Mouse (Mus musculus) cerebellum, adult (tissue): ENCODE measurements at regions not wholly inside any gene's neighbourhood (a gene's known extent, or its start where the extent isn't known, plus 50 kb on each side); places are given as distances from the start of the nearest gene placed in this dataset.

Experiments
- ATAC-seq: cut with Nextera tagmentation; 2 replicates; pipeline ENCODE4 v1.9.2; 2017; ENCODE audit warnings: mild to moderate bottlenecking, moderate library complexity, mixed read lengths; ENCODE audit not compliant: insufficient number of reproducible peaks, low FRiP score, low TSS enrichment

GRCm38 (mm10) chr8:49043236-49043635 is 199.5 kb upstream of the Tenm3 start:
- no peak for ATAC-seq

DNA sequence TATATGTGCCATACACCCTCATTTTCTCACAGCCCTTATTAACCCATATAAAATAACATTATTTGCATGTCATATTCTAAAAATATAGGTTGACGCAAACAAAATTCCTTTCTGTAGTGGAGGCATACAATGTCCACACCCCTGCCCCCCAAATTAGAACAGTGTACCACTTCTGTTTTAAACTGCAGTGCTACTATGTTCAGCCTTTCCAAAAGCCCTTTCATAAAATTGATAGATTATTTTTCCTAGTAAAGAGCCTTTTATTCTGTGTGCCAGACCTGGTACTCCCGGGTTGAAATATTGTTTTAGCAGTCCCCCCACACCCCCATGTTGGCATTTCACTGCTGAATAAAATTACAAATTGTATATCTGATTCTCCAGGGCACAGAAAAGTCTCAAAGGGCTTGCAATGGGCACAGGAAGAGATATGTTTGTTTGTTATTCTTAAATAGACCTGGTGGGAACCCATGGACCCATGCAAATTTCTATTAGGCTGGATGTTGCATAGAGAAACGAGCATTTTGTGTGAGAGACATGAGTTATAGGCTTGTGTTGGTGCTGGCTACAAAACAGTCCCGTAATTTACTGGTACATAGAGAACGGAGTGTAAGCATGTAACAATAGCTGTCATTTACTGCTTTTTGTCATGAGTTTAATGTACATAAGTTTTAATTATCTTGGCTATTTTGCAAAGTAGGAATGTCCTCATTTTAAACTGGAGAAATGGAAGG is 192.4 kb upstream of the Tenm3 start:
- ATAC-seq, result no peak

- ATAC-seq, result no peak
Observed at GRCm38 (mm10) chr8:49035519-49035918, 191.8 kb upstream of the Tenm3 start.

DNA sequence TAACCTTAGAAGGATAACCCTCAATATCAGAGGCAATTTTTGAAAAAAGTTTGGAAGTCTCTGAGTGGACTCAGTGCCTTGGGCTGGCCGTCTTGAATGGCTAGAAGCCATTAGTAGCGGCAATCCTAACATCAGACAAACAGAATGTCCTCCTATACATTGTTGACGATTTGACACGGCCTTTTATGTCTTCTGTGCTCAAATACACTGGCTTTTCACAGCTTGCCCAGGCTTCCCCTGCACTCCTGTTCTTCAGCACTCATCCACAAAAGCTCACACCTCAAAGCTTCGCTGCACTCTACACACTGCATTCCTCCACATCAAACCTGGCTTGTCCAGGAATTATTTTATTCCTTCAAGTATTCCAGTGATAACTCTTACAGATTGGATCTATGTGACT is 186.5 kb upstream of the Tenm3 start:
- ATAC-seq, result no peak

DNA sequence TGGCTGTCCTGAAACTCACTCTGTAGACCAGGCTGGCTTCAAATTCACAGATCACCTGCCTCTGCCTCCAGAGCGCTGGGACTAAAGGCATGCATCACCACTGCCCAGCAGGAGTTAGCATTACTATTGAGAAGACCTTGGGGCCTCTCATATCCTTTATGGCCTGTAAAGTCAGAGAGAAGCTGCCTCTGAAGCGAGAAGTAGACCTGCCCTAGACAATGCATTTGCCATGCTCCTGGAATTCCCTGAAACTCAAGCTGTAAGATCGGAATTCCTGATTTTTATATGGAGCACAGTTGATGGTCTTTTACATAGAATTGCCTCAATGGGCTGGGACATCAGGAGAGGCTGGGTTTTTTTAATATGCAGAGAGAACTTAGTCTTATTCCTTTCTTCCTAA is 174.0 kb upstream of the Tenm3 start:
- no peak for ATAC-seq

DNA sequence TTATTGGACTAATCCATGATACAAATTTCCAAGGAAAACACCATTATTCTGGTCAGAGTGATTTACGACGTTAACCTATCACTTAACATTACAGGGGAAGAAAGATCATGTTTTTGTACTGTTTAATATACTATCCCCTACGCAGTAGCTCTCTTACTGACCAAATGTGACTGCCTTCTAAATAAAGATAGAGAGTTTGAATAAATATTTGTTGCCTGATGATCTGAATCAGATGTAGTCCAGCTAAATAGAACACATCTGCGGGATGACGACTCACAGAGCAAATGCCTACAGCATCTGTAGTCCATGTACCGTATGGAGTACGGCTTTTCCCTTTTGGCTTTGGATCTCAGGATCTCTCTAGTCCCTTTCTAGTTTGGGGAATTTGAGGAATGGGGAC is 171.9 kb upstream of the Tenm3 start:
- ATAC-seq, result no peak

- no peak for ATAC-seq
Observed at GRCm38 (mm10) chr8:49015200-49015599, 171.4 kb upstream of the Tenm3 start.

DNA sequence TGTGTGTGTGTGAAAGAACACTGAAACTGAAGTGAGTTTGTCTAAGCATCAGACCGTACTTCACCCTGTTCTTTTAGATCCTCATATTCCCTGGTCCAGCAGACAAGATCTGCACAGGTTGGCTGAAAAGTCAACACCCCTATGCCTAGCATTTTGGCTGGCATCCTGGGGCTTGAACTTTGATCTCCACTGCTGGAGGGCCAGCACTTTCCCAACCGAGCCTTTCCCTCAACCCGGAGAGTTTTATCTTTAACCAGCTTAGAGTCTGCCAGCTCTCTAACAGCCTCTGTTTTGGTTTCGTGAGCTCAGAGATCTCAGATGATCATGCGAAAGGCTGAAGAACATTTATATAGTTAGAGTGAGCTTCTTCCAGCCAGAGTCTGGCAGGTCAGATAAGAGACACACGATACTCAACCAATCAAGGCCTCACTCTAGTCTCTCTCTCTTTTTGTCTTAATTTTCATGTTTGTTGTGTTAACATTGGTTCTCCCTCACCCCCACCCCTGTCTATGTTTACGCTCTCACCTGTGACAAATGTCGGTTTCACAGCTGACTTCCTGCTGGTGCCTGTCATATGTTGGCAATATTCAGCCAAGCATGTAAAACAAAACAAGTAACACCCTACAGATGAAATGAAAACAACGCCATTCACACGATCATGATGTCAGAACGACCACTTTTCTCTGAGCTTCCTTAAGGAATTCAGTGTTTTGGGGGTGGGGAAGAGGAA is 162.7 kb upstream of the Tenm3 start:
- ATAC-seq, result no peak

DNA sequence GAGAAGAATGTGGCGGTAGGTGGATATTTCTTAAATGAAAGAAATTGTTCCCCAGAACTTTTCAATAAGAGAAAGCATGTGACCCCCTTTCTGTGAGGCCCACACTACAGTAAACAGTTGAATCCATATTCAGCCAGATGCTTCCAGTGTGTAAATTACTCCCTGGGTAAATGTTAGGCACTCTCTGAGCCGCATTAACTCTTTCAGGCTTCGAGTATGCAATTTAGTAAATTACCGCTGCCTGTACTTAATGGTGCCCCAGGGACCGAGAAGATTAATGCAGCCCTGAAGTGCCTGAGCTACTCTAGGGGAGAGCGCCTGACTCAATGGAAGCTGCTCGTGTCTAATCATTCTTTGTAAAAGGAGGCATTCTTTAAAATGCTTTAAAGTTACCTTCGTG is 137.9 kb upstream of the Tenm3 start:
- no peak for ATAC-seq

DNA sequence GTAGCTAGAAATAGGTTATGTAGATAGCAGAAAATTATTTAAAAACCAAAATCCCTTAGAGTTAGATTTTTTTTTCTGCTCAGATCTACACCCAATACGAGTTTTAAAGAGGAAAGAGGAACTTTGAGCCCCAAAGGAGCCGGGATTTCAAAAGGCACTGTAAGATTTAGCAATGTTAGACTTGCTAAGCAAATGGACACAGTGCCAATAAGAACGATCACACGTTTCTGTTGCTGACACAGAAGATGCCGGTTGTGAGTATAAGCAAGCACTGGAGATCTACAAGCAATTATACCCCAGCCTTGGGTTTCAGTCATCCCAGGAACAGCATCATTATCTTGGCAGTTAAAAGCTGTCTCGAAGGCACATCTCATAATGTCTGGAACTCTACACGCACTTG is 137.0 kb upstream of the Tenm3 start:
- ATAC-seq, result no peak

DNA sequence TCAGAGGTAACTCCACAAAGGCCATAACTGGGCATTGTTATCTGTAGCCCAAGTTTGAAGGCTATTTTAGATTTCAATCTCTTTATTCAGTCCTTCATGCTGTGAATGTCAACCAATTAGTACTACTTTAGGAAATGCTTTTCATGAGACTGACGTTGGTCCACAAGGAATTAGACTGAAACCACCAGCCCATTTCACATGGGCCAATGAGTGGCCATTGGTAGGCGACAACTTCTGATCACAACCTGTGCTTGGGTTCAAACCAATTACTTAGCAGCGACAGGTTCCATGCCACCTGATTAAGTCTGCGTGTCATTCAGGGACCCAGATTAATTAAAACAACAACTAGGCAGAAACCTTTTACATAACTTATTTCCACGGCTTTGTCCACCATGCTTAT is 126.9 kb upstream of the Tenm3 start:
- no peak for ATAC-seq

- no peak for ATAC-seq
Observed at GRCm38 (mm10) chr8:48964929-48965328, 121.2 kb upstream of the Tenm3 start.

- ATAC-seq, result peak; percentile 27; the same call in 1 of the 2 replicates
Observed at GRCm38 (mm10) chr8:48957614-48958013, 113.9 kb upstream of the Tenm3 start.

- no peak for ATAC-seq
Observed at GRCm38 (mm10) chr8:48951412-48951811, 107.7 kb upstream of the Tenm3 start.

- no peak for ATAC-seq
Observed at GRCm38 (mm10) chr8:48944177-48944576, 100.4 kb upstream of the Tenm3 start.

DNA sequence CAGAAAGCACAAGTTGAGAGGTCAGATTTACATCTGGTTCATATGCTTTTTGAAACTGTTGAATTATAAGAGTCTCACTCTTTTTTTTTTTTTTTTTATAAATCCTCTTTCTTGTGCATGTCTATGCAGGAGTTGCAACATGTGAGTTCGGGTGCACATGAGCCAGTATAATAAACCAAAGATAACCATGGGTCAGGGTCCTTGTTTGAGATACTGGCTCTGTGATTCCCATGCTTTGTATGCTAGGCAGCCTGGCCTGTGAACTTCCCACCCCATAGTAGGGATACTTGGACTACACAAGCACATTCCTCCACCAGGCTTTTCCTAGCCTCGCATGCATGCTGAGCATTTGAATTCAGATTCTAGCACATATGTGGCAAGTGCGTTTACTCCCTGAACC is 93.4 kb upstream of the Tenm3 start:
- ATAC-seq, result no peak

- ATAC-seq, result no peak
Observed at GRCm38 (mm10) chr8:48927135-48927534, 83.4 kb upstream of the Tenm3 start.

GRCm38 (mm10) chr8:48915275-48915674 is 71.5 kb upstream of the Tenm3 start:
- ATAC-seq, result no peak

- no peak for ATAC-seq
Observed at GRCm38 (mm10) chr8:48912842-48913241, 69.1 kb upstream of the Tenm3 start.

GRCm38 (mm10) chr8:48901668-48902406 is 58.1 kb upstream of the Tenm3 start:
- no peak for ATAC-seq

GRCm38 (mm10) chr8:48896687-48897086 is 52.9 kb upstream of the Tenm3 start:
- ATAC-seq, result no peak
